Mouse (Mus musculus): Measurements from ENCODE around the gene Elmo1.

GRCm38 (mm10) chr13:20288393-20288792, 198.0 kb downstream of the Elmo1 start:
- TF ChIP-seq CTCF (IDR thresholded peaks at IDR 0.05; ENCODE audit: low read depth, low read length) (no peak), POLR2AphosphoS5 (IDR thresholded peaks at IDR 0.05; ENCODE audit: insufficient replicate concordance, low read depth, low read length) (no peak), TAL1 (conservative IDR thresholded peaks at IDR 0.05; ENCODE audit: low read depth, low read length) (no peak), GATA1 (IDR thresholded peaks at IDR 0.05; ENCODE audit: borderline replicate concordance, low read length) (no peak)
